Mouse (Mus musculus) activated CD4-positive, CD25-positive, alpha-beta regulatory T cell, adult 4 months (primary cell): ENCODE results near the gene Runx1. TPM values are rescaled to one million over a fixed set of nuclear protein-coding genes. Genes with fewer than 3 reads are reported as not detected.

ENCODE experiments used
- ATAC-seq: one replicate; pipeline ENCODE4 v1.8.0; 2017
- polyA plus RNA-seq, 2 experiments: library from polyadenylated mRNA; unstranded; fragments of 100-300 nt; shearing (Covaris generic); gene quantifications; one replicate each; pipeline ENCODE4 v1.2.1; 2017

Gene Runx1
- polyA plus RNA-seq, 2 experiments from 2014 or later = 30.7 to 37.2 TPM

- no peak for ATAC-seq
Observed at GRCm38 (mm10) chr16:92792905-92793304, 33.0 kb downstream of the Runx1 start.

GRCm38 (mm10) chr16:92790601-92791000 lies 35.3 kb downstream of the Runx1 start:
- ATAC-seq = no peak

- no peak for ATAC-seq
Observed at GRCm38 (mm10) chr16:92789840-92790239, 36.1 kb downstream of the Runx1 start.

- ATAC-seq = no peak
Observed at GRCm38 (mm10) chr16:92788446-92788845, 37.5 kb downstream of the Runx1 start.

GRCm38 (mm10) chr16:92786883-92787321 lies 39.0 kb downstream of the Runx1 start:
- ATAC-seq = peak; percentile 72

GRCm38 (mm10) chr16:92786276-92786882 lies 39.6 kb downstream of the Runx1 start:
- no peak for ATAC-seq

GRCm38 (mm10) chr16:92783651-92784131 lies 42.3 kb downstream of the Runx1 start:
- no peak for ATAC-seq

GRCm38 (mm10) chr16:92782408-92782807 lies 43.5 kb downstream of the Runx1 start:
- ATAC-seq = no peak

GRCm38 (mm10) chr16:92779896-92780435 lies 46.0 kb downstream of the Runx1 start:
- ATAC-seq = no peak

GRCm38 (mm10) chr16:92779175-92779574 lies 46.8 kb downstream of the Runx1 start:
- no peak for ATAC-seq

GRCm38 (mm10) chr16:92778096-92778780 lies 47.7 kb downstream of the Runx1 start:
- ATAC-seq = no peak

- peak; percentile 55 for ATAC-seq
Observed at GRCm38 (mm10) chr16:92767862-92768261, 58.1 kb downstream of the Runx1 start.

GRCm38 (mm10) chr16:92767423-92767822 lies 58.5 kb downstream of the Runx1 start:
- ATAC-seq = peak; percentile 58

GRCm38 (mm10) chr16:92764741-92765396 lies 61.1 kb downstream of the Runx1 start:
- no peak for ATAC-seq

- ATAC-seq = no peak
Observed at GRCm38 (mm10) chr16:92763666-92764065, 62.3 kb downstream of the Runx1 start.

GRCm38 (mm10) chr16:92761968-92762521 lies 63.9 kb downstream of the Runx1 start:
- peak; percentile 41 for ATAC-seq

GRCm38 (mm10) chr16:92760091-92760490 lies 65.9 kb downstream of the Runx1 start:
- no peak for ATAC-seq

- no peak for ATAC-seq
Observed at GRCm38 (mm10) chr16:92757564-92757963, 68.4 kb downstream of the Runx1 start.

GRCm38 (mm10) chr16:92753944-92754343 lies 72.0 kb downstream of the Runx1 start:
- ATAC-seq = no peak

GRCm38 (mm10) chr16:92753139-92753538 lies 72.8 kb downstream of the Runx1 start:
- ATAC-seq = no peak

GRCm38 (mm10) chr16:92748272-92748671 lies 77.7 kb downstream of the Runx1 start:
- ATAC-seq = peak; percentile 47

- ATAC-seq = no peak
Observed at GRCm38 (mm10) chr16:92747062-92747461, 78.9 kb downstream of the Runx1 start.

- no peak for ATAC-seq
Observed at GRCm38 (mm10) chr16:92745239-92745638, 80.7 kb downstream of the Runx1 start.
